Mouse (Mus musculus) c-Kit-positive CD71-positive TER-119-positive erythroid progenitor cells, embryonic 14.5 days (primary cell): ENCODE data around the gene Pou2f3.
A peak's percentile ranks its signal among the peaks of the same experiment; 100 is the strongest.

Experiments used
- DNase-seq: peaks from one replicate; pipeline ENCODE4 v3.0.0-alpha.2; 2013; ENCODE audit warnings: low spot score

Gene Pou2f3

DNA sequence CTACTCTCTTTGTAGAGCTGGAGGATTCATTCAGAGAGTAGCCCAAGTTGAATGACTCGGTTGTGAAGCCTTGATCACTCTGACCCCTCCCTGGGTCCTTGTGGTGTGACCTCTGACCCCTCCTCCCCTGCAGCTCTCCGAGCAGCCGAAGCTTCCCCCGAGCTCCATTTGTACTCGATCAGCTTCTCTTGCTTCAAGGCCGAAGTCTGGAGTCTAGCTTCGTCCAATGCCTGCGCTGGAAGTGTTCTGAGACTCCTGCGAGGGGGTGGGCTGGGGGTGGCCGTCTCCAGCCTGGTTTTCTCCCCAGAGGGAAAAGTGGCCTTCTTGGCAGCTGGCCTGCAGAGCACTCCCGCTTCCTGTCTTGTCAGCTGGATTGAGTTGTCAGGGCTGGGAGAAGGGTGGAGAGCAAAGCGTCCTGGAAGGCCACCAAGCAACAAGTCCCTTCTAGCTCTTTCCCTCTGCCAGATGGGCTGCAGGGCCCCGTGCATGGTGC, at the start of gene Pou2f3:
TSS of gene Pou2f3 (minus strand) at position 180 of the 493 bp plus-strand sequence.
- DNase-seq: no peak

DNA sequence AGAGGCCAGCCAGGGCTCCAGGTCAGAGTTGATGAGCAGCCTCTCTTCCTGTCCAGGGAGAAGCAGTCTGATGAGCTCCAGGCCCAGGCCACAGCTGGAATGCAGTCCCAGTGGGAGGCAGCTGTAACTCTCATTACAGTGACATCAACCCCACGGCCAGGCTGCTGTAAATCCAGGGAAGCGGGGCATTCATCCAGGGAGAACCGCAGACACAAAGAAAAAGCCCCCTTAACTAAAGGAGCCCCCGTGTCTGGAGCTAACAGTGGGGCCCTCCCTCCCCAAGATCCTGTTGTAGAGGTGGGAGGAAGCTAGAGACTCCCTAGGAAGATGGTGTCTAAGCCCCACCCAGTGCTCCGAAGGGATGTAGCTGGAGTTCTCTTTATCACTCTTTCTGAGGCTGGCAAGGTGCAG, 43.1 kb upstream of the Pou2f3 start:
- no peak for DNase-seq

DNA sequence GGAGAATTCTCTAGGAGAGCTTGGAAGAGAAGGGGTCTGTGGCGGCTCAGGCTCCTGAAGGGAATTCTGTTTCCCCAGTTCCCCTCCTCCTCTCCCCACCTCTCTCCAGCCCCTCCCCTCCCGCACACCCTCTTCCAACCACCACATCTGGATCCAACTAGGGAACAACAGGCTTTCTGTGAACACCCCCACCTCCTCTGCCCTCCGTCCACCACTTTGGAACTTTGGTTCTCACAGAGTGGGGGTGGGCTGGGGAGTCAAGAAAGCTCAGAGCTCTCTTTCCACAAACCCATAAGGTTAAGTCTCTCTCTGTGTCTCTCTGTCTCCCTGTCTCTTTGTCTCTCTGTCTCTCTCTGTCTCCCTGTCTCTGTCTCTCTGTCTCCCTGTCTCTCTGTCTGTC, 42.6 kb upstream of the Pou2f3 start:
- no peak for DNase-seq

DNA sequence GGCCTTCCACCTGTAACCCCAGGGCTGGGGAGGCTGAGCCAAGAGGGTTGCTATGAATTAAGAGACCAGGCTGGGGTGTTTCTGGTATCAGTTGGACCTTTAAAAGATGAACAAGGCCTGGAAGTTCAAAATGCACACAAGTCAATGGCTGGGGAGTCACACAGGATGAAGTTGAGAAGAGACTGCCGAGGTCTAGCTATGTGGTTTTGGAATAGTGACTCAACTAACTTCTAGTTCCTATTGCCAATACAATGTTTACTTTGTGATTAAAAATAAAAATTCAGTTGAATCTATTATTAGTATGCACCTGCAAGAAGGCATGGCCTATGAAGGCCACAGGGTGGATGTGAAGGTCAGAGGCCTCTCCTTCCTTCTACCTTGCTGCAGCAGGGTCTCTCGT, 41.6 kb upstream of the Pou2f3 start:
- no peak for DNase-seq

DNA sequence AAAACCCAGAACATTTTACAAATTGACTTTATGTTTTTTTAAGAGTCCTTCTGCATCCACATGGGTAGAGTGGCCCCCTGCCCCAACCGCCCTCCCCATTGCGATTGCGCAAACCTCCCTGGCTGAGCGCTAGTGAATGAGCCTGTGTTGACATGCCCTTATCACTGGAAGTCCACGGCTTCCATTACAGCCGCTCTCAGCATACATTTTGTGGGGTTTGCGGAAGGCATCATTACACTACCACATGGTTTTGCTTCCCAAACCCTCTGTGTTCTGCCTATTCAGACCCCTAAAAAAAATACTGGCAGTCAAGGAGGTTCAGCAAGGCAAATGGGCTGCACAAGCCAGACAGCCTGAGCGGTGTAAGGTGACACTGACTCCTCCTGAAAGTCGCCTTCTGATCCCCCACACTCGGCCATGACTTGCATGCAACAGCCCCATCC, 36.6 kb upstream of the Pou2f3 start:
- DNase-seq: no peak

DNA sequence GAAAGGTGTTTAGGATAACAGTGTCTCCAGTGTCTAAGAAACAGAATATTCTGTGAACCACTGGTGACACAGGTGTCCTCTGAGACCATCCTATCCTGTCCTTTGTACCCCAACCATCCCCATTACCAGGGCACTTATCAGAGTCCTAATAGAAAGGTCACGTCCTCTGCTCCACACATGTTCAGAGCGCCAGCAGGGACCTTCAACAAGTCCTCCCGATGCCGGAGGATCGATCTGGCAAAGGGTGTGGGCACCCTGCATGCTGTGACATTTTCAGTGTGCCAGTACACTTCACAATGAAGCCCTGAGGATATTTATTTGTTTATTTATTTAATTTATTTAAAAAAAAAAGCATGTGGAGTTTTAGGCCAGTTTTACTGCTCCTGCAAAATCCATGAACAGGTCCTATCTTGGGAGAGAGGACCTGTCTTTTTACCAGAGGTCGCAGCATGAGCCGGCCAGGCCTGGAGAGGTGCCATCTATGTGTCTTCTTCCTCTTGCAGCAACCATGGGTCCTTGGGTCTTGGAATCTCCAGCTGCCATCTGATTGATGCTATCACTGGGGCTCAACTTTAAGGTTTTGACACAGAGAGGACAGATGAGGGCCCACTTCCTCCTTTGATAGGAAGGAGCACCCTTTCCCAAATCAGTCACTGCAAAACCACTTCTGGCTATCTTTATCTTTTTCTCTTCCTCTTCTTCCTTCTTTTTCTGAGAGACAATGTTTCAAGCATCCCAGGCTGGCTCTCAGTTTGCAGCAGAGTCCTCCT, 35.8 kb upstream of the Pou2f3 start:
- no peak for DNase-seq

DNA sequence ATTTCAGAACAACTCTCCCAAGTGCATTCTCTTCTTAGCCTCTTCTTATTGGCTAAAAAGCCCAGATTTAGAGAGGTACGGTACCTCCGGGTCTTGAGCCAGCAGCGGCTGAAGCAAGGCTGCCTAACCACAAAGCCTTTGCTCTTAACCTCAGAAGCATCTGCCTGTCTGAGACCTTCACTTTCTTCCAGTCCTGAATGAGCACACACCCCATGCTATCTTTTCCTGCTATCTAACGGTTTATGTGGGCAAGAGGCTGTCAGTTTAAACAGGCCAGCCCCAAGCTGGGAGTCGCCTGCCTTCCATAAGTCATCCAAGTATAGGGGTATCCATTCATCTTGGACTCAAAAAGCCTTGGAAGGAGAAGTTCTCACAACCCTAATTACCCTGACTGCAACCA, 32.3 kb upstream of the Pou2f3 start:
- no peak for DNase-seq

DNA sequence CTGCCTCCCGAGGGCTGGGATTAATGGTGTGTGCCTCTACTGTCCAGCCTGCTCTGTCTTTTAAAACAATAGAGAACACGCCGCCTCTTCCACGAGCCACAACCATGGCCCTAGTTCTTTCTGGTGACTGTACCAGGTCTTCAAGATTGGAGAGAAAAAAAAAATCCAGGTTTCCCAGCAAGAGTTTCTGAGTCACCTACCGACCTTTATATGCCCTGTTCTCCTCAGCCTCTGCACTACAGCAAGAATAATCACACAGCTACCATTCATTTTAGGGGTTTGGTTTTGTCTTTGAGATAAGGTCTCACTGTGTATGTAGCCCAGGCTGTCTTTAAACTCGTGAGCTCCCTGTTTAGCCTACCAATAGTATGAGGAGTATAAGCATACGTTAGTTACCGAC, 31.8 kb upstream of the Pou2f3 start:
- no peak for DNase-seq

DNA sequence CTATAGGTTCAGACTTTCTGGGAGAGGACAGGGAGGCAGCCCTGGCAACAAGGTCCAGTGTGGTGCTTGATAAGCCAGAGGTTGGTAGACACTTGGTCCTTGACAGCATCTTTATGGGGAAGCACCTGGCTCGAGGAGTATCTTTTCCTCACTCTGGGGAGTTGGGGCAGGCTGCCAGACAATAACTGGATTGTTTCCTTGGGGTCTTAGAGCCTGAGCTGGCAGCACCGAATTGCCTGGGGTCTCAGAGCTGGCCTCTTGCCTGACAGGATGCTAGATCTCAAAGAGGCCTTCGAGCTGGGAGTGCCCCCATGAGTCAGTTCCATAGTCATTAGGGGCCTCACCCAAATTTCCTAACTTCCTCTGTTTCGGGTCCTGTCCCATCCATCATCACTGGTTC, 31.1 kb upstream of the Pou2f3 start:
- no peak for DNase-seq

DNA sequence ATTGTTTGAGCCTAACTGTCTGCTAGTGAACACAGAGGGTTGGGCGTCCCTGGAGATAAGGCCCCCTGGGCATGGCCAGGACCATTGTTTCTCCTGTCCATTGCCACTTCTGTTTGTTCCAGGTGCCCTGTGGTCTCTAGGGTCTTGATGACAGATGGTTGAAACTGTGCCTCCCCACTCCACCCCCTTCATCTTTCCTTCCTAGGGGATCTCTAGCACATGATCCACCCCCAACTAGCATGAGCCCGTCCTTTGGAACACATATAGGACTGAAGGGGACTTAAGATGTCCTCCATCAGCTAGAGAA, 30.4 kb upstream of the Pou2f3 start:
- DNase-seq: no peak

DNA sequence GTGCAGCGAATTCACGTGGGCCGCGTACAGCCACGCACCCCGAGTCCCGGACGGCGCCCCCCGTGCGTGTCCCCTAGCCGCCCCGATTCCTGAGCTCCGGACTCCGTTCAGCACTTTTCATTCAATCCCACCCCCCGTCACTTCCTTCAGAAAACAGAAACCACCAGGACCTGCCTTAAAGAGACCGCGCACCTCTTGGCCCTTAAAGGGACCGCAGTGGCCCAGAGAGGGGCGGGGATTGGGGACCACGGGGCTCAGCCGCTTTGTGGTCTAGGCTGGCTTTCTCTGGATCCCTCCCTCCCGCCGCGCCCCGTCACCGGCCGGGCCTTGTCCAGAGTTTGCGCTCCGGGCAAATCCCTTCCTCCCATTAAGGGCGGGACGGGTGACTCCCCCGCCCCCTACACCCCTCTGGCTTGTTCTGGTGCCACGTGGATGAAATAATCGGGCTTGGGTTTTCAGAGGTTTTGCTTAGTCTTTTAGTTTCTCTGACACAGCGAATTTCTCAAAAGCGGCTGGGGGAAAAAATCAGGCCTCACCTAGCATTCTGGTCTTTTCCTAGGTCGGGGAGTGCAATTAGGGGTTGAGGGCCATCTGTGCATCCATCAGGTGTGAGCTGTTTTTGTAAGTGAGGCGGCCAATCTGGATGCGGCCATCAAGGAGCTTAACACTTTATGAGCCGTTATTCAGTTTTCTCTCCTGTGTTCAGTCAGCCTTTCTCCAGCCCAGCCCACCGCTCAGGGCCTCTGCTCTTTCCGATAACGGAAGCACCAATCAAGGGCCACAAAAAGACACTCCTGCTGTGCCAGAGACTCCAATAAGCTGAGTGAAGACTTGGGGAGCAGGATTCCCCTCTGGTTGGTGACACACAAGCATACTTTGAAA, 29.8 kb upstream of the Pou2f3 start, which contains the start of gene Oaf:
TSS of gene Oaf (minus strand) at position 200 of the 882 bp plus-strand sequence.
- peak; percentile 86 for DNase-seq

DNA sequence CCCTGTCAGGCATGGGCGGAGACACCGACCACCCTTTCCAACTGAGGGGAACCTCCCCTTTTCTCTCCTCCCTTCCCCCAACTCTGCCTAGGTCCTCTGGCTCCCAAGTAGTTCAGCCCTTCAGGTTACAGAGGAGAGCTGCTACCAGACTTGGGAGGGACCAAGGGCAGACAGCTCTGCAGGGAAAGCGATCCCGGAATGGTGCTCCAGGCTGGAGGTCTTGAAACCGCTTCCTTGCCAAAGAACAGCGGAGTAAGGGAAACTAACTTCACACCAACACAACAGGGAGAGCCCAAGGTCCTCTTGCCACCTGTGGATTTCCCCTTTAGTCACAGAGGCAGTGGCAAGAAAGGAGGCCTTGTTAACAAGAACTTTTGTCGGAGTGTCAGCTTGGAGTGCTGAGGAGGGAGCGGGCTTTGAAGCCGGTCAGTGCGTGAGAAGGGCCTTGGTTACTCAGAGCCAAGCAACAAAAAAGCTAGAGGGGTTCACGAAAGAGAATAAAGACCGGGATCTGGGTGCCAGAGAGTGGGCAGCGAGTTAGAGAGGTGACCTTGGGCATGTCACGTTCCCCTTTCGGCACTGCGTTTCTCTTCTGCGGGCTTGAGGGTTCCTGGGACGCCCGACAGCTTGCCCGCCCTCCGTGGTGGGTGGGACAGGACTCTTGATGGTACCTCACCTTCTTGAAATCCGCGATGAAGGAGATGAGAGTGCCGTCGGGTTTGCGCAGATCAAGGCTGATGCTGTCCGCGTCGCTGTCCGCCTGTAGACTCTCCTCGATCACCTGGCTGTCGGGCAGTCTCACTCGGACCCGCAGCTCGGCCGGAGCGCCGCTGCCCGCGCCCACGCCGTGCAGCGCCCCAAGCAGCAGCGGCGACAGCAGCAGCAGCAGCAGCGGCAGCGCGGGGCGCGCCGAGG, 28.7 kb upstream of the Pou2f3 start:
- DNase-seq: no peak

DNA sequence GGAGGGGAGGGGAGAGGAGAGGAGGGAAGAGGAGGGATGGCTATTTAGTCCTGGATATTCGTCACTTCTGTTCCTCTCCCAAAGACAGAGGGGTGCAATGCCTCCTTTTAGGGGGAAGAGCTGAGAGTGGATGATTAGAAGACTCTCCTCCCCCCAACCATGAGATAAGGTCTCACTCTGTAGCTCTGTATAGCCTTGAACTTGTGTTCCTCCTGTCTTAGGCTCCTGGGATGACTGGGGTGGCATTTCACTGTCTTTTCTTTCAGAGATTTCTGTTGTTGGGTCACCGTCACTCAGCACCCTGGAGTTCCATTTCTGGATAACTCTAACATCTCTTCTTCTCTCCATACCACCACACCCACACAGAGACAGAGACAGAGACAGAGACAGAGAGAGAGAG, 28.0 kb upstream of the Pou2f3 start:
- no peak for DNase-seq

DNA sequence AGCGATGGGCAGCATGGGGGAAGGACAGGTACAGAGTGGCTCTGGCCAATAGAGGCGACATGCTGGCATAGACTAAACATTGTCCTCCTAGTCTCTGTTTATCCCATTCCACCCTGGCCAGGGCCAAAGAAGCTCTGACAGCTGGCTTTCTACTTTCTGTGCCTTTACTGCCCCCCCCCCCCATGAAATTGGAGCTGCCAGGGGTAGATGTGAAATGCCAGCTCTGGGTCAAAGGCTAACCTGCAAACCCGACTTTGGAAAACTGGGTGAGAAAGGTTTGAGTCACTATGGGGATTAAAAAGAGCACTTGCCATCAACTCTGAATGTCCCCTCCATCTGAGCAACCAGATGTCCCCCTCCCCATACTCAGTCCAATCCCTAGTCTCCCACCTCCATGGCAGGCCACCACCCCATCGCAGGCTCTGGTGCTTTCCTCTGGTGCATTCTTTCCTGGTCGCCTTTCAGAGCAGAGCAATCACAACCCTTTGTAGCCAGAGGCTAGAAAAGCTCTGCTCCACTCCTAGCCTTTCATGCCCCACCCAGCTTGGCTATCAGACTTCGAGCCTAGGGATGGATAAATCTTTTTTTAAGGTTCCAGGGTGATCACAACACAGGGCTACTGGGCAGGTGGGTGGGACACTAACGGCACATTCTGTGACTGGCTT, 27.1 kb upstream of the Pou2f3 start:
- DNase-seq: no peak

DNA sequence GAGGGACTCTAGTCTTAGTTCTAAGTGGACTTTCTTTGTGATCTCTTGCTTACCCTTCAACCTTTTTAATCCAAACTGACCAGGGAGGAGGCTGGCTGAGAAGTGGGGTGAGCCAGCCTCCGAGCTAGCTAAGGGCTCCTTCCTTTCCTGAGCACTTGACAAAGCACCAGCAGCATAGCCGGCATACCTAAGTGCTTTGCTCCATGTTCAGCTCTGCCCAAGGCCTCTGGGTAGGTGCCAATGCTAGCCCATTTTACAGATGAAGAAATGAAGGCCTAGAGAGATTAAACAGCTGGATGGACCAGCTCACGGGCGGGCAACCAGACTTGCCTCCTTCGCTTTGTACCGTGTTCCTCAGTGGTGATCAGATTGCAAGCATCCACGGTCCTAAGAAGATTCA, 26.4 kb upstream of the Pou2f3 start:
- no peak for DNase-seq

DNA sequence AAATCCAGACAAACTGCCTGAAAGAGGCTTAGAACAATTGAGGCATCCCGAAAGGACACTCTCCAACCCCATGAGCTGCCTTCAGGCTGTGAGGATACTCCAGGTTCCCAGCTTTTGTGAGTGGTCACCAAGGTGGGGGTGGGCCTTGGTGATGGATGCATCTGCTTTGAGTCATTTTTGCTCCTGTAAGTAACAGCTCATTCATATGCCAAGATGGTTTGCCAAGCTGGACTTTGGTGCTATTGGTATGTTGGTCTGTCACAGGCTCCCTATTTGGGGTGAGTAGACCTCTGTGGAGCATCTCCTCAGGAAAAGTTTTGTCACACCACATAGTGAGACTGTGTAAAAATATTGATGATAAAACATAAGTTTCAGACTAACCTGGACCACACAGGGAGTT, 25.9 kb upstream of the Pou2f3 start:
- DNase-seq: no peak

DNA sequence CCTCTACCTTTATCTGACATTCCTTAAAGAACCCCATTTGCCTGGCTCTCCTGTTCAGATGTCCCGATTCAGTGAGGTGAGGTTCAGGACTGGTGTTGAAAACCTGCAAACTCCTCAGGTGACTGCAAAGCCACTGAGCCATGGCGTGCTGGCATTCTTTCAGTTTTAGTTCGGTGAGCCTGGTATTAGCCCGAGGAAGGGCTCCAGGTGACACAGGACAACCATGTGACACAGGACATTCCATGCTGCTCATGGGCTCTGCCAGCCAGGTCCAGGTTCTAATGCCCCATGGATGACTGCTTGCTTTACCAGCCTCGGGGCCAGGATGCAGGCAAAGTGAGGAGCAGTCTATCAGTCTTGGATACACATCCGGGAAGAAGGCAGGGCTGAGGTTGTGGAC, 25.2 kb upstream of the Pou2f3 start:
- no peak for DNase-seq

DNA sequence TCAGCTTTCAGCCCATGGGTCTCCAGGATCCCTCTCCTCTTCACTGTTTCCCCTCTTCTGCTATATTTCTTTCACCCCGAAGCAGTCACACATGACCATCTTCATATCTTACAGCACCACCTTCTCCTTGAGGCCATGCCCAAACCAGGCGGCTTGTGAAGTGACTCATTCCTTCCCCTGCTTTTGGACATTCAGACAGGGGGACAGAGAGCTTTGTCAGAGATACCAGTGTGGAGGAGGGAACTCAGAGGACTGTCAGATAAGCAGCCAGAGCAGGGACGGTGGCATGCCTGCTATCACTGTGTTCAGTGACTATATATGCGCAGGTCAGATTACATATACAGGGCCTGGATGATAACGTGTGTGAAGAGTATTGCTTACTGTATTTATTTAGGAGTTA, 24.3 kb upstream of the Pou2f3 start:
- peak; percentile 92 for DNase-seq

DNA sequence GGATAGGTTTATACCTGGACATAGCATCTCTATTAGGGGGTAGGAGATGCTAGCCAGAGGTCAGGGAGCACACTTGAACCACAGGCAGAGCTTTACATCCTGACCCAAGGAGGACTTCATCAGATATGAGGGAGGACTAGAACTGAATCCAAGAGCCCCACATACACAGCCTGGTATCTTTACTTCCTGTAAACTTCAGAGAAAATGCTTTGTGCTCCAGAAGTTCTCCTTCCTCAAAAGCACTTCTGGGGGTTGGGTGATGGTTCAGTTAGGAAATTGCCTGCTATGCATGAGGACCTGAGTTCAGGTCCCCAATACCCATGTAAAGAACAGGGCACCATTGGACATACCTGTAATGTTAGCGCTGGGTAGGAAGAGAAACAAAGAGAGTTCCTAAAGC, 23.3 kb upstream of the Pou2f3 start:
- no peak for DNase-seq

DNA sequence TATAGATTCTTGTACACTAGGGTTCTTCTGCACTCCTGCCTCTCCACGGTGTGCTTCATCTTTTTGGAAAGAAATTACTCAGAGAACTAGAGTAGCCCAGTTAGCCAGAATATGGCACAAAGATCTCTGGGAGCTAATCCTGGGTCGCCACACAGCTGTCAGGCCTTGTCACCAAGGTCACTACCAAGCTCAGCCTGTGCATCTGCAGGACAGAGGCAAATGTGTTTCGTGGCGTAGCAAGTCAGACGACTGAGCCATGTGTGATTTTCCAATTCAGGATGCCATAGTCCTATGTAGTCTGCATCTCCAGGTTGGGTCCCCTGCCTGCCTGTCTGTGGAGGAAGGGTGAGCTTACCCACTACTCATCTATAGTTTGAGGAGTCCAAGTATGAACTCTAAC, 22.9 kb upstream of the Pou2f3 start:
- no peak for DNase-seq

DNA sequence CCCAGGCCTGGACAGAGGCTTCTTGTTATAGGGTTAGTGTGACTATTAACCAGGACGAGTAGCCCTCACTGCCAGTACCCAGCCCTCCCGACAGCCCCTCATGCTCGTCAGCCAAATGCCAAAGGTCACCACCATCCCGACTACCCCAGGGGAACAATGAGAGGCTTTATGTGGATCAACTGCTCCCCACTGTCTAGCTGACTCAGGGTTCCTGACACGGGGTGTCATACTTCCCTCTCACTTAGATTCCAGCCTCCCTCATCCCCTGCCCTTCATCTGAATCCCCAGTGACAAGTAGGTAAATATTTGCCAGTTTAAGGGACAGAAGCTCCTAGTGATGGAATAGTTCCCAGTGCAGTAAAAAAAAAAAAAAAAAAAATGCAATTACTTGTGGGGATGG, 22.1 kb upstream of the Pou2f3 start:
- DNase-seq: no peak

DNA sequence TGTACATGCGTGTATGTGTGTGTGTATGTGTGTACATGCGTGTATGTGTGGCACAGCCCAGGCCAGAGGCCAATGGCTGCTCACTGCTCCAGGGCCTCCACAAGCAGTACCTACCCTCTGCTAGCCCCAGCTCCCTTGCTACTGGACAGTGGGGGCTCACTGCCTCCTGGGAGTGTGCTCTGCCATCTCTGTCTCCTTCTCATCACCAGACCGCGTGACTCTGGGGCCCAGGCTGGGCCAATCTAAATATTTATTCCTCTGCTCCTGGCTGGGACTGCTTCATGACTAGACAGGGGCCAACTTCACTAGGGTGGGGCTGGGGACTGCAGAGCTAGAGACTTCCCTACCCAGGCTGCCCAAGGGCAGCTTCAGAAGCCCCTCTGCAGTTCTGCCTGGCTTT, 21.6 kb upstream of the Pou2f3 start:
- DNase-seq: no peak
